Mouse (Mus musculus): ENCODE measurements around the gene Matk. TPM values are rescaled to one million over a fixed set of nuclear protein-coding genes. Genes with fewer than 3 reads are reported as not detected.

Gene Matk
- total and polyA plus RNA-seq, 3 experiments = 0.23 to 1.0 TPM; not detected in 1

- TF ChIP-seq NELFE (IDR thresholded peaks at IDR 0.05; ENCODE audit: low read depth, low read length) (no peak), POLR2AphosphoS2 (IDR thresholded peaks at IDR 0.05; ENCODE audit: low read length) (no peak), MYC (IDR thresholded peaks at IDR 0.05; ENCODE audit: low read depth, low read length) (no peak), KAT2A (conservative IDR thresholded peaks at IDR 0.05; ENCODE audit: low read depth, low read length) (no peak), RCOR1 (IDR thresholded peaks at IDR 0.05; ENCODE audit: low read depth, low read length) (no peak), HCFC1 (IDR thresholded peaks at IDR 0.05; ENCODE audit: low read depth, low read length) (no peak), MEF2A (IDR thresholded peaks at IDR 0.05; ENCODE audit: extremely low read depth, insufficient replicate concordance, low read depth, low read length, poor library complexity, severe bottlenecking) (no peak), E2F4 (IDR thresholded peaks at IDR 0.05; ENCODE audit: borderline replicate concordance, low read depth, low read length) (no peak), SMC3 (IDR thresholded peaks at IDR 0.05; ENCODE audit: low read depth, low read length) (no peak), CTCF (IDR thresholded peaks at IDR 0.05 in 2 of 3, conservative IDR thresholded peaks at IDR 0.05 in 1 of 3; ENCODE audit: control insufficient read depth in 1 of 3, insufficient read depth in 1 of 3, low read depth in 2 of 3, low read length in 3 of 3, poor library complexity in 1 of 3, severe bottlenecking in 1 of 3) (no peak), EP300 (IDR thresholded peaks at IDR 0.05; ENCODE audit: low read depth in 1 of 2, low read length in 2 of 2) (no peak), USF2 (IDR thresholded peaks at IDR 0.05; ENCODE audit: borderline replicate concordance in 1 of 2, insufficient read depth in 1 of 2, low read depth in 1 of 2, low read length in 2 of 2) (no peak), CHD1 (IDR thresholded peaks at IDR 0.05; ENCODE audit: low read depth, low read length) (no peak), GATA1 (IDR thresholded peaks at IDR 0.05; ENCODE audit: low read depth, low read length) (no peak), GABPA (IDR thresholded peaks at IDR 0.05; ENCODE audit: low read depth, low read length) (no peak), USF1 (IDR thresholded peaks at IDR 0.05; ENCODE audit: low read depth, low read length) (no peak), POLR2AphosphoS5 (IDR thresholded peaks at IDR 0.05; ENCODE audit: borderline replicate concordance, low read depth, low read length) (no peak), ZMIZ1 (IDR thresholded peaks at IDR 0.05; ENCODE audit: low read depth, low read length) (no peak), MAZ (IDR thresholded peaks at IDR 0.05; ENCODE audit: low read depth, low read length) (no peak)
- Histone ChIP-seq H3K4me3 (ENCODE audit: control insufficient read depth in 1 of 2, insufficient read depth in 1 of 2, low read depth in 2 of 2, low read length in 2 of 2) (no peak overlapping the region), H3K36me3 (ENCODE audit: control insufficient read depth in 1 of 2, insufficient read depth in 2 of 2, low read length in 2 of 2) (peaks cover 0 to 7% of the 10 kb centered on the region in 2 experiments; a peak in 2 of 4 replicates), H3K27me3 (ENCODE audit: control insufficient read depth in 1 of 2, insufficient read depth in 2 of 2, low read length in 2 of 2) (peaks cover 6 to 19% of the 10 kb centered on the region in 2 experiments), H3K4me1 (ENCODE audit: control insufficient read depth in 1 of 2, insufficient read depth in 2 of 2, low read length in 2 of 2) (peaks cover 0 to 12% of the 10 kb centered on the region in 2 experiments; a peak in 2 of 4 replicates), H3K9me3 (replicated peaks; ENCODE audit: insufficient read depth, low read length) (no peaks in the 10 kb centered on the region), H3K9ac (ENCODE audit: control insufficient read depth, low read depth, low read length, poor library complexity, severe bottlenecking) (no peak overlapping the region), H3K79me2 (ENCODE audit: control insufficient read depth, insufficient read depth, low read length, poor library complexity) (no peaks in the 10 kb centered on the region), H3K27ac (ENCODE audit: control insufficient read depth, low read depth, low read length) (no peak overlapping the region)
- DNase-seq (ENCODE audit: low read depth, low spot score) = no peak
These were observed 22.8 kb upstream of the Matk start for GRCm38 (mm10) chr10:81229735-81230437.
